Mouse (Mus musculus): ENCODE results near the gene Farp1. TPM values are rescaled to one million over a fixed set of nuclear protein-coding genes. Genes with fewer than 3 reads are reported as not detected.

The Farp1 gene
- polyA plus RNA-seq, 1 experiment, result 42.6 TPM

DNA sequence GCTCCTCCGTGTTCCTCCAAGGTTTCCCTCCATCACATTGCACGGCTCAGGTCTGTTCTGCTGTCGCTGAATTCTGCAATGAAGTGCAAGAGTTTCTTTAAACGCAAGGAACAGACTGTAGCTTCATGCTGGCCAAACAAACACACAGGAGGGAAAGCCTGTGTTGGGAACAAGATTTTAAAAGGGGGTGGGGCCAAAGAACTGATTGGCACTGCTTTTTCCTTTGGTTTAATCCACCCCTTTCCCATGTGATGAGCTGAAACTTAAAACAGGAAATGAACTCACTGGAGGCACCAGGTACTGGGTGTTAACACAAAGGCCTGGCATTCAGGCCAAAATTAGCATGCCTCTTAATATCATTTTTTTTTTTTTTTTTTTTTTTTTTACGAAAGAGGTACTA, 213.3 kb downstream of the Farp1 start:
- Histone ChIP-seq H3K79me2 (ENCODE audit: control insufficient read depth, insufficient read depth) (no peaks in the 10 kb centered on the region), H3K4me3 (ENCODE audit: insufficient read depth, poor library complexity, severe bottlenecking) (no peak overlapping the region), H3K36me3 (ENCODE audit: control insufficient read depth, insufficient read depth) (peaks cover 37% of the 10 kb centered on the region), H3ac (ENCODE audit: control insufficient read depth, insufficient read length, low read depth) (no peak overlapping the region), H3K27me3 (ENCODE audit: control insufficient read depth, insufficient read depth, insufficient read length) (no peaks in the 10 kb centered on the region), H3K79me3 (ENCODE audit: low read depth) (no peaks in the 10 kb centered on the region)
- TF ChIP-seq USF1 (IDR thresholded peaks at IDR 0.05; ENCODE audit: low read depth), result no peak
- no peak for TF ChIP-seq CEBPB (IDR thresholded peaks at IDR 0.05; ENCODE audit: low read depth)
- no peak for TF ChIP-seq FOSL1 (IDR thresholded peaks at IDR 0.05; ENCODE audit: insufficient read depth, low read length, poor library complexity, severe bottlenecking)
- no peak for TF ChIP-seq MAX (IDR thresholded peaks at IDR 0.05)
- no peak for TF ChIP-seq MYOG (IDR thresholded peaks at IDR 0.05; ENCODE audit: control insufficient read depth, extremely low read depth, insufficient read length)
- TF ChIP-seq CTCF (IDR thresholded peaks at IDR 0.05; ENCODE audit: control insufficient read depth, insufficient read depth, insufficient read length), result no peak
- TF ChIP-seq MYOD1 (IDR thresholded peaks at IDR 0.05; ENCODE audit: control insufficient read depth, insufficient read length, low read depth), result no peak

DNA sequence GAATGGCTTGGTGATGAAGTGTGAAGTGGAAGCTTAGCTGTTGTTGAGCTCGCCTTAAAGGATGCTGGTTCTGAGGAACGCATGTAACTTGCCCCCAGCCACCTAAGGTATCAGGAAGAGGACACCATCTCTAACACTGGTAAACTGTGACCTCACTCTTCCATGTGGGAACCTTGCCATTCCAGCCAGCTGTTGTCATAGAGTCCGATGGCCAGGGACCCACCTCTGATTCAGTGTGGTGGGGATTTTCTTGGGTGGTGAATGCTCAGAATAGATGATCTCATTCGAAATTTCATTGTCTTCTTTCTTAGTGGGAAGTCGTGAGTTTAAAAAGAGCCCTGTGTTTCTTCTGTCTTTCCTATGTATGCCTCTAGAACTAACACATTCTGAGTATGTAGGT, 216.1 kb downstream of the Farp1 start:
- Histone ChIP-seq H3K79me3 (ENCODE audit: low read depth) (no peaks in the 10 kb centered on the region), H3K27me3 (ENCODE audit: control insufficient read depth, insufficient read depth, insufficient read length) (no peaks in the 10 kb centered on the region), H3K36me3 (ENCODE audit: control insufficient read depth, insufficient read depth) (peaks cover 20% of the 10 kb centered on the region), H3K4me3 (ENCODE audit: insufficient read depth, poor library complexity, severe bottlenecking) (no peak overlapping the region), H3ac (ENCODE audit: control insufficient read depth, insufficient read length, low read depth) (no peak overlapping the region), H3K79me2 (ENCODE audit: control insufficient read depth, insufficient read depth) (no peaks in the 10 kb centered on the region)
- TF ChIP-seq MAX (IDR thresholded peaks at IDR 0.05), result no peak
- TF ChIP-seq MYOD1 (IDR thresholded peaks at IDR 0.05; ENCODE audit: control insufficient read depth, insufficient read length, low read depth), result peak; percentile 37

DNA sequence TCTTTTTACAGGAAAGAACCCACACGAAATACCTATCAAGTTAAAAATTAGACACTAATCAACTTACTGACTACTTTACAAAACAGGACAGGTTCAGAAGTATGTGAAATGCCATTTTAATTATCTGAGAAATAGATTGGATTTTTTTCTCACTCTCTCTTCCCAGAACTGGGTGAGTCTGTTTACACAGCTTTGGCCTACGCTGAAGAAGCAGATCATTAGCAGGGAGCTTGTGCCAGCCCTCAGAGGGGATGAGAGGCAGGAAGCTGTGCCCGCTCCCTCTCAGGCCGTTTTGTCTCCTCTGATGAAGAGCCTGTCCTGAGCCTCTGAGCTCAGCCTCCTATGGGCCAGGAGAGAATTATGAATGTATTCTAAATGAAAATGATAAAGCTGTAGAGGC, 216.7 kb downstream of the Farp1 start:
- H3K27me3 ChIP-seq (ENCODE audit: control insufficient read depth, insufficient read depth, insufficient read length), result no peaks in the 10 kb centered on the region
- no peak overlapping the region for H3ac ChIP-seq (ENCODE audit: control insufficient read depth, insufficient read length, low read depth)
- no peak for TF ChIP-seq MYOD1 (IDR thresholded peaks at IDR 0.05; ENCODE audit: control insufficient read depth, insufficient read length, low read depth)
- H3K79me2 ChIP-seq (ENCODE audit: control insufficient read depth, insufficient read depth), result no peaks in the 10 kb centered on the region
- no peak overlapping the region for H3K4me3 ChIP-seq (ENCODE audit: insufficient read depth, poor library complexity, severe bottlenecking)
- peaks cover 22% of the 10 kb centered on the region for H3K36me3 ChIP-seq (ENCODE audit: control insufficient read depth, insufficient read depth)
- H3K79me3 ChIP-seq (ENCODE audit: low read depth), result no peaks in the 10 kb centered on the region

GRCm38 (mm10) chr14:121252542-121252941, 217.5 kb downstream of the Farp1 start:
- H3K27me3 ChIP-seq (ENCODE audit: control insufficient read depth, insufficient read depth, insufficient read length), result no peaks in the 10 kb centered on the region
- no peaks in the 10 kb centered on the region for H3K79me2 ChIP-seq (ENCODE audit: control insufficient read depth, insufficient read depth)
- H3K79me3 ChIP-seq (ENCODE audit: low read depth), result no peaks in the 10 kb centered on the region
- H3ac ChIP-seq (ENCODE audit: control insufficient read depth, insufficient read length, low read depth), result no peak overlapping the region
- no peak for TF ChIP-seq FOSL1 (IDR thresholded peaks at IDR 0.05; ENCODE audit: insufficient read depth, low read length, poor library complexity, severe bottlenecking)
- TF ChIP-seq MYOD1 (IDR thresholded peaks at IDR 0.05; ENCODE audit: control insufficient read depth, insufficient read length, low read depth), result no peak
- no peak overlapping the region for H3K4me3 ChIP-seq (ENCODE audit: insufficient read depth, poor library complexity, severe bottlenecking)
- H3K36me3 ChIP-seq (ENCODE audit: control insufficient read depth, insufficient read depth), result peaks cover 30% of the 10 kb centered on the region

DNA sequence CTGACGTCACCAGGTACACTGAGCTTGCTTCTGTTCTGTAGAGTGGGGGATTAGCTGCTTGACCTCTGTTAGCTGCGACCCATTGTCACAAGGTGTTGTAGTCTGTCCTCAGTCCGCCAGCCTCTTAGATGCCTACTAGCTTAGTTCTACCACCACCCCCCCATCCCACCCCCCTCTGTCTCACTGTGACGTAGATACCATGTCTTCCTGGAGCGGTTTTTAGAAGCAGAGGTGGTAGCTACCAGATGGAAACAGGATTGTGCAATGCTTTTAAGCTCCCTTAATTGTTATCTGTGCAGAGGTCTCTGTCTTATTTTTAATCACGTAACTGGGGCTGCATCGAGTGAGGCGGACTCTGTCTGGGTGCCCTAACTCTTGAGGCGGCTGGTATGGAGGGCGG, 219.9 kb downstream of the Farp1 start:
- TF ChIP-seq MYOD1 (IDR thresholded peaks at IDR 0.05; ENCODE audit: control insufficient read depth, insufficient read length, low read depth), result no peak
- TF ChIP-seq MYOG (IDR thresholded peaks at IDR 0.05; ENCODE audit: control insufficient read depth, extremely low read depth, insufficient read length), result no peak
- no peak for TF ChIP-seq CTCF (IDR thresholded peaks at IDR 0.05; ENCODE audit: control insufficient read depth, insufficient read depth, insufficient read length)
- no peak for TF ChIP-seq CEBPB (IDR thresholded peaks at IDR 0.05; ENCODE audit: low read depth)
- no peak for TF ChIP-seq MAX (IDR thresholded peaks at IDR 0.05)
- no peak for TF ChIP-seq FOSL1 (IDR thresholded peaks at IDR 0.05; ENCODE audit: insufficient read depth, low read length, poor library complexity, severe bottlenecking)
- TF ChIP-seq USF1 (IDR thresholded peaks at IDR 0.05; ENCODE audit: low read depth), result no peak
- H3K4me3 ChIP-seq (ENCODE audit: insufficient read depth, poor library complexity, severe bottlenecking), result no peak overlapping the region
- no peak overlapping the region for H3ac ChIP-seq (ENCODE audit: control insufficient read depth, insufficient read length, low read depth)
- no peaks in the 10 kb centered on the region for H3K79me2 ChIP-seq (ENCODE audit: control insufficient read depth, insufficient read depth)
- H3K79me3 ChIP-seq (ENCODE audit: low read depth), result no peaks in the 10 kb centered on the region
- H3K36me3 ChIP-seq (ENCODE audit: control insufficient read depth, insufficient read depth), result peaks cover 48% of the 10 kb centered on the region
- no peaks in the 10 kb centered on the region for H3K27me3 ChIP-seq (ENCODE audit: control insufficient read depth, insufficient read depth, insufficient read length)

DNA sequence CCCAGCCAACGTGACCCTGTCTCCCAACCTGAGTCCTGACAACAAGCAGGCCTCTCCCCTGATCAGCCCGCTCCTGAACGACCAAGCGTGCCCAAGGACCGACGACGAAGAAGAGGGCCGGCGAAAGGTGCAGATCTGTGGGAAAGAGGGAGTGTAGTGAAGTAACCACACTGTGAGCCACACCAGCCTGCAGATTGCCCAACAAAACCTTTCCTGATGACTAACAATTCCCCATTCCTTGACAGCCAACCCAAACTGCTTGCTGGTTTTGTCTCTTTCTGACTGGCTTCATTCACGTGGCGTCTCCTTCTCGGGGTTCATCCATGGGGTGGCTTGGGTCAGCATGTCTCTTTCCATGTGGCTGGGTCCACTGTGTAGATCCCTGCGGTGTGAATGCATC, 220.5 kb downstream of the Farp1 start:
- H3K27me3 ChIP-seq (ENCODE audit: control insufficient read depth, insufficient read depth, insufficient read length), result no peaks in the 10 kb centered on the region
- H3K36me3 ChIP-seq (ENCODE audit: control insufficient read depth, insufficient read depth), result peaks cover 53% of the 10 kb centered on the region
- no peak for TF ChIP-seq MAX (IDR thresholded peaks at IDR 0.05)
- no peaks in the 10 kb centered on the region for H3K79me3 ChIP-seq (ENCODE audit: low read depth)
- no peak overlapping the region for H3ac ChIP-seq (ENCODE audit: control insufficient read depth, insufficient read length, low read depth)
- no peak overlapping the region for H3K4me3 ChIP-seq (ENCODE audit: insufficient read depth, poor library complexity, severe bottlenecking)
- H3K79me2 ChIP-seq (ENCODE audit: control insufficient read depth, insufficient read depth), result no peaks in the 10 kb centered on the region

DNA sequence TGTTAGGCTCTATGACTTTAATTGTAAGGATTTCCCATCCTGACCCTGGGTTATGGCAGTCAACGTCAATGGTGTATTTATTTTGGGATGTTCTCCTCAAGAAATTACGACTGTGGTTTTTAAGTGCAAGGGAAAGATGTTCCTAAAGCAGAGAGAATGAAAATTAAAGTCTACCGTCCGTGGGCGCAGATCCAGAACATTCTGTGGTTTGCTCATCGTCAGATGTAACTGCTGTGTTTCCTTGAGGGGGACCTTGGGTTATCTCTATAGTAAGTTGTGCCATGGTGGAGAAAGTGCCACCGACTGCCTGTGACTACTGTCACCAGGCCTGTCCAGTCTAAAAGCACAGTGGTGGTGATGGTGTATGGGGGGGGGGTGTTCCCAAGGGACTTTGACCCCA, 221.9 kb downstream of the Farp1 start:
- Histone ChIP-seq H3K79me3 (ENCODE audit: low read depth) (no peaks in the 10 kb centered on the region), H3K27me3 (ENCODE audit: control insufficient read depth, insufficient read depth, insufficient read length) (no peaks in the 10 kb centered on the region), H3K4me3 (ENCODE audit: insufficient read depth, poor library complexity, severe bottlenecking) (no peak overlapping the region), H3ac (ENCODE audit: control insufficient read depth, insufficient read length, low read depth) (no peak overlapping the region), H3K79me2 (ENCODE audit: control insufficient read depth, insufficient read depth) (no peaks in the 10 kb centered on the region), H3K36me3 (ENCODE audit: control insufficient read depth, insufficient read depth) (peaks cover 58% of the 10 kb centered on the region)
- TF ChIP-seq USF1 (IDR thresholded peaks at IDR 0.05; ENCODE audit: low read depth) (no peak), CEBPB (IDR thresholded peaks at IDR 0.05; ENCODE audit: low read depth) (no peak), FOSL1 (IDR thresholded peaks at IDR 0.05; ENCODE audit: insufficient read depth, low read length, poor library complexity, severe bottlenecking) (no peak), MYOG (IDR thresholded peaks at IDR 0.05; ENCODE audit: control insufficient read depth, extremely low read depth, insufficient read length) (no peak), MAX (IDR thresholded peaks at IDR 0.05) (no peak), CTCF (IDR thresholded peaks at IDR 0.05; ENCODE audit: control insufficient read depth, insufficient read depth, insufficient read length) (no peak), MYOD1 (IDR thresholded peaks at IDR 0.05; ENCODE audit: control insufficient read depth, insufficient read length, low read depth) (no peak)
